Mouse (Mus musculus): ENCODE measurements around the gene Emb. TPM values are rescaled to one million over a fixed set of nuclear protein-coding genes. Genes with fewer than 3 reads are reported as not detected.

Emb gene
- polyA plus RNA-seq (2014; fragmentation: Illumina TruSeq; extraction: RNeasy Lipid Tissue Mini Kit (QIAGEN cat#74804); ENCODE audit: low read depth, low replicate concordance), result 0.90 TPM

GRCm38 (mm10) chr13:117208236-117208635 is at the start of gene Emb:
Emb (plus strand) TSS chr13:117208536.

GRCm38 (mm10) chr13:117220501-117221321 is 12.4 kb downstream of the Emb start, which contains the start of gene Gm17509:
Gm17509 (minus strand) TSS chr13:117221075.

Other genes with a start within 250 kb of the Emb start
- gene Parp8, start 183.0 kb upstream of the Emb start, polyA plus RNA-seq (2014; fragmentation: Illumina TruSeq; extraction: RNeasy Lipid Tissue Mini Kit (QIAGEN cat#74804); ENCODE audit: low read depth, low replicate concordance), result 1.2 TPM
- gene Gm17509, start 12.5 kb downstream of the Emb start, polyA plus RNA-seq (2014; fragmentation: Illumina TruSeq; extraction: RNeasy Lipid Tissue Mini Kit (QIAGEN cat#74804); ENCODE audit: low read depth, low replicate concordance), result not detected

Data from liver, adult 10 weeks (tissue).